Mouse (Mus musculus) embryonic facial prominence, embryonic 14.5 days (tissue): ENCODE measurements around the gene Defb3. TPM values are rescaled to one million over a fixed set of nuclear protein-coding genes. Genes with fewer than 3 reads are reported as not detected.
"Not testable (repeated sequence)": the region's sequence is repeated elsewhere in the genome, so short reads cannot be mapped to it uniquely, and the experiment has no call there.

Experiments
- ATAC-seq: fragments of 200-750 bp; cut with Nextera tagmentation; 2 replicates; pipeline ENCODE4 v1.8.0; 2017; ENCODE audit warnings: low read depth, moderate number of reproducible peaks, moderate TSS enrichment
- DNase-seq: peaks from one replicate; pipeline ENCODE4 v3.0.0-alpha.2; 2015; ENCODE audit warnings: low spot score
- H3K27ac ChIP-seq: fragments of 300-500 bp; sonication (generic); replicated peaks from 2 replicates; pipeline ENCODE4 v1.5.1; 2014; ENCODE audit warnings: low read depth, mild to moderate bottlenecking, low read length, moderate library complexity
- H3K27me3 ChIP-seq: fragments of 300-500 bp; sonication (generic); replicated peaks from 2 replicates; pipeline ENCODE4 v1.6.1; 2014; ENCODE audit warnings: low read length; ENCODE audit not compliant: control insufficient read depth, insufficient read depth
- H3K36me3 ChIP-seq: fragments of 300-500 bp; sonication (generic); 2 replicates; pipeline ENCODE4 v1.6.1; 2014; ENCODE audit warnings: low read length, mixed read lengths; ENCODE audit not compliant: control insufficient read depth, insufficient read depth
- H3K4me1 ChIP-seq: fragments of 300-500 bp; sonication (generic); 2 replicates; pipeline ENCODE4 v1.6.1; 2014; ENCODE audit warnings: antibody characterized with exemption, low read length; ENCODE audit not compliant: control insufficient read depth, insufficient read depth
- H3K4me2 ChIP-seq: fragments of 300-500 bp; sonication (generic); 2 replicates; pipeline ENCODE4 v1.6.1; 2014; ENCODE audit warnings: low read depth, mild to moderate bottlenecking, low read length, moderate library complexity, mixed read lengths
- H3K4me3 ChIP-seq: fragments of 300-500 bp; sonication (generic); 2 replicates; pipeline ENCODE4 v1.5.1; 2014; ENCODE audit warnings: low read depth, mild to moderate bottlenecking, low read length
- H3K9ac ChIP-seq: fragments of 300-500 bp; sonication (generic); 2 replicates; pipeline ENCODE4 v1.6.1; 2014; ENCODE audit warnings: low read depth, mild to moderate bottlenecking, low read length, moderate library complexity, mixed read lengths
- H3K9me3 ChIP-seq: fragments of 300-500 bp; sonication (generic); 2 replicates; pipeline ENCODE4 v1.6.1; 2016; ENCODE audit warnings: low read length; ENCODE audit not compliant: control insufficient read depth
- WGBS: fragments of 180-500 bp; shearing (Covaris S2); extraction: QIAGEN DNeasy Blood & Tissue Kit; methylation state at CpG from one replicate; pipeline ENCODE4 v1.1.7; 2014; 5-methylcytosine and 5-hydroxymethylcytosine counted together
- polyA plus RNA-seq: library from polyadenylated mRNA; unstranded; fragments of >200 nt; fragmentation: Nextera tagmentation; extraction: Ambion mirVana; gene quantifications from 2 replicates; pipeline ENCODE4 v1.2.1, GENCODE M21; 2014

The Defb3 gene
- not detected in 2 replicates for polyA plus RNA-seq

GRCm38 (mm10) chr8:19293060-19293459 is at the start of gene Defb3:
Gene Defb3 (plus strand): TSS chr8:19293360.
- H3K9ac ChIP-seq, ATAC-seq, H3K4me2 ChIP-seq, H3K27me3 ChIP-seq, H3K27ac ChIP-seq, H3K4me3 ChIP-seq, H3K4me1 ChIP-seq, H3K36me3 ChIP-seq, DNase-seq, H3K9me3 ChIP-seq: not testable (repeated sequence)
- WGBS: 60% methylated on average over 1 of the region's 2 CpGs

GRCm38 (mm10) chr8:19247280-19247679 is 45.9 kb upstream of the Defb3 start, which contains the start of gene Defb5:
Gene Defb5 (plus strand): TSS chr8:19247580.
- Histone ChIP-seq H3K36me3 (no peaks in the 10 kb centered on the region), H3K27ac (no peak within 1 kb of the TSS), H3K4me1 (no peaks in the 10 kb centered on the region), H3K4me3 (no peak within 1 kb of the TSS), H3K27me3 (no peaks in the 10 kb centered on the region), H3K9ac (no peak within 1 kb of the TSS), H3K9me3 (no peaks in the 10 kb centered on the region), H3K4me2 (no peak within 1 kb of the TSS)
- WGBS: 79% methylated on average over 5 of the region's 5 CpGs
- no peak for DNase-seq
- no peak for ATAC-seq

GRCm38 (mm10) chr8:19258136-19258535 is 35.0 kb upstream of the Defb3 start:
- no peak overlapping the region for H3K9ac ChIP-seq
- H3K27me3 ChIP-seq: no peaks in the 10 kb centered on the region
- no peak for ATAC-seq
- no peak overlapping the region for H3K4me3 ChIP-seq
- H3K4me2 ChIP-seq: no peak overlapping the region
- H3K36me3 ChIP-seq: no peaks in the 10 kb centered on the region
- no peaks in the 10 kb centered on the region for H3K4me1 ChIP-seq
- H3K27ac ChIP-seq: no peak overlapping the region
- DNase-seq: no peak
- H3K9me3 ChIP-seq: no peaks in the 10 kb centered on the region

- no peak for ATAC-seq
Measured at GRCm38 (mm10) chr8:19259667-19260066, 33.5 kb upstream of the Defb3 start.

GRCm38 (mm10) chr8:19298361-19298760 is 5.2 kb downstream of the Defb3 start:
- not testable (repeated sequence) for H3K4me3 ChIP-seq, H3K9me3 ChIP-seq, H3K9ac ChIP-seq, H3K27me3 ChIP-seq, ATAC-seq, H3K36me3 ChIP-seq, H3K4me1 ChIP-seq, H3K4me2 ChIP-seq, DNase-seq, H3K27ac ChIP-seq
- WGBS: 59% methylated on average over 3 of the region's 3 CpGs

More at GRCm38 (mm10) chr8:19259667-19260066, 33.5 kb upstream of the Defb3 start:
- H3K9me3 ChIP-seq: no peaks in the 10 kb centered on the region
- H3K4me2 ChIP-seq: no peak overlapping the region
- no peak for DNase-seq
- no peaks in the 10 kb centered on the region for H3K4me1 ChIP-seq
- no peaks in the 10 kb centered on the region for H3K27me3 ChIP-seq
- H3K27ac ChIP-seq: no peak overlapping the region
- no peak overlapping the region for H3K9ac ChIP-seq
- 52% methylated on average over 3 of the region's 3 CpGs for WGBS
- H3K4me3 ChIP-seq: no peak overlapping the region
- no peaks in the 10 kb centered on the region for H3K36me3 ChIP-seq

- no peaks in the 10 kb centered on the region for H3K4me1 ChIP-seq
- no peak overlapping the region for H3K9ac ChIP-seq
- no peak for ATAC-seq
- no peaks in the 10 kb centered on the region for H3K36me3 ChIP-seq
- H3K27ac ChIP-seq: no peak overlapping the region
- no peak overlapping the region for H3K4me2 ChIP-seq
- no peak for DNase-seq
- 2% methylated on average over 3 of the region's 3 CpGs for WGBS
- no peaks in the 10 kb centered on the region for H3K27me3 ChIP-seq
- H3K4me3 ChIP-seq: no peak overlapping the region
- 0 out of 2 replicates have a peak, but pooled peaks cover 10% of the 10 kb centered on the region for H3K9me3 ChIP-seq
Measured at GRCm38 (mm10) chr8:19331836-19332235, 38.7 kb downstream of the Defb3 start.

Other genes starting within 250 kb of the Defb3 start
- not detected in 2 replicates for gene Defb39, start 228.6 kb upstream of the Defb3 start, polyA plus RNA-seq
- gene Defb12, start 178.5 kb upstream of the Defb3 start, polyA plus RNA-seq: not detected in 2 replicates
- not detected in 2 replicates for gene Defb34, start 169.6 kb upstream of the Defb3 start, polyA plus RNA-seq
- not detected in 2 replicates for gene Gm45826, start 152.6 kb upstream of the Defb3 start, polyA plus RNA-seq
- not detected in 2 replicates for gene Defb14, start 99.0 kb upstream of the Defb3 start, polyA plus RNA-seq
- gene Defb4, start 94.7 kb upstream of the Defb3 start, polyA plus RNA-seq: 1.0 TPM in 1 of 2 replicates, not detected in the other
- not detected in 2 replicates for gene Defb6, start 67.9 kb upstream of the Defb3 start, polyA plus RNA-seq
- not detected in 2 replicates for gene Defb46, start 53.4 kb upstream of the Defb3 start, polyA plus RNA-seq
- gene Defb5, start 45.8 kb upstream of the Defb3 start, polyA plus RNA-seq: not detected in 2 replicates
- not detected in 2 replicates for gene Defb8, start 154.2 kb downstream of the Defb3 start, polyA plus RNA-seq
- gene Defb7, start 201.7 kb downstream of the Defb3 start, polyA plus RNA-seq: not detected in 2 replicates